Mouse (Mus musculus) cortical plate, adult 2 months (tissue): ENCODE data around the gene C2cd2l.

Experiments
- CTCF ChIP-seq: fragments of 200-500 bp; IDR thresholded peaks from 2 replicates; pipeline ENCODE4 v1.5.1; 2011; ENCODE audit warnings: mild to moderate bottlenecking, control low read depth, low read length; ENCODE audit not compliant: insufficient read depth; ENCODE audit errors: extremely low read depth
- POLR2A ChIP-seq: fragments of 200-500 bp; IDR thresholded peaks from 2 replicates; pipeline ENCODE4 v1.6.1; 2011; ENCODE audit warnings: mild to moderate bottlenecking, low read length, control low read depth; ENCODE audit not compliant: insufficient read depth; ENCODE audit errors: extremely low read depth

DNA sequence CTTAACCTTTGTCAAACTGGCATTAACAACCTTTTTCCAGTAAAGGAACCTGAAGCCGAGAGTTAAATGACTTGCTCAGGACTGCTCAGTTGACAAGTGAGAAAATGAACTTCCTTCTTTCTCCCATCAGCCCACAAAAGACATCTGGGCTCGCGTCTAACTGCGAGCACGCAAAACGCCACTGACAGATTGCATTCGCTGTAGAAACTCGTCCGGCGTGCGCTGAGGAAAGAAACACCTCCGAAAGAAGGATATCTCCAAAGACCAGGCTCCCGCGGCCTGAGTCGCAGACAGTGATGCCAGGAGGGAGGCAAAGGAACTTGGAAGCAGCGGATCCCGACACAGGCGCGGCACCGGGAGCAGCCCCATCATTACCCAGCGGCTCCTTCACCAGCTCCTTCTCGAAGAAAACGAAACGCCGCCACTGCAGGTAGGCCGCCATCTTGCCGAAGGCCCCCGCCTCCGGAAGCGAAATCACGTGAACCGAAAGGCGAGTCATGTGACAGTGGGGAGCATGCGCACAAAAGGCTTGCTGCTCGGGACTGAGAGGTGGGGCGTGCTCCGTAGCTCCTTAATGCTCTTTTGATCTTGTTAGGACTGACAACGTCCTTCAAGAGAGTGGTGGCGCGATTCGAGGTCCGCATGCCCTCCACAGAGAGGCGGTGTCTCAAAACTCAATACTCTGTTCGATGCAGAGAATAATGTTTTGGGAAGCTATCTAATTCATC is 41.3 kb upstream of the C2cd2l start, which contains the start of gene Vps11:
- TF ChIP-seq POLR2A: peak; percentile 97
- no peak for TF ChIP-seq CTCF
